Mouse (Mus musculus) heart, embryonic 13.5 days (tissue): Measurements from ENCODE around the gene Rasl10b. TPM values are rescaled to one million over a fixed set of nuclear protein-coding genes. Genes with fewer than 3 reads are reported as not detected.

ENCODE experiments used
- ATAC-seq: fragments of 200-750 bp; cut with Nextera tagmentation; 2 replicates; pipeline ENCODE4 v1.8.0; 2017; ENCODE audit warnings: moderate TSS enrichment; ENCODE audit not compliant: insufficient number of reproducible peaks, low FRiP score, low TSS enrichment; ENCODE audit errors: extremely low read depth
- H3K27ac ChIP-seq: fragments of 300-500 bp; sonication (generic); replicated peaks from 2 replicates; pipeline ENCODE4 v1.5.1; 2015; ENCODE audit warnings: moderate library complexity, mild to moderate bottlenecking, inconsistent platforms
- H3K27me3 ChIP-seq: fragments of 300-500 bp; sonication (generic); replicated peaks from 2 replicates; pipeline ENCODE4 v1.6.1; 2015; ENCODE audit warnings: mild to moderate bottlenecking, inconsistent platforms
- H3K36me3 ChIP-seq: fragments of 300-500 bp; sonication (generic); 2 replicates; pipeline ENCODE4 v1.6.1; 2015; ENCODE audit warnings: mild to moderate bottlenecking, inconsistent platforms
- H3K4me1 ChIP-seq: fragments of 300-500 bp; sonication (generic); 2 replicates; pipeline ENCODE4 v1.6.1; 2015; ENCODE audit warnings: inconsistent platforms
- H3K4me2 ChIP-seq: fragments of 300-500 bp; sonication (generic); 2 replicates; pipeline ENCODE4 v1.6.1; 2015; ENCODE audit warnings: inconsistent platforms, mild to moderate bottlenecking, moderate library complexity
- H3K4me3 ChIP-seq: fragments of 300-500 bp; sonication (generic); 2 replicates; pipeline ENCODE4 v1.5.1; 2015; ENCODE audit warnings: moderate library complexity, mild to moderate bottlenecking, inconsistent platforms
- H3K9ac ChIP-seq: fragments of 300-500 bp; sonication (generic); 2 replicates; pipeline ENCODE4 v1.6.1; 2015; ENCODE audit warnings: inconsistent platforms, mild to moderate bottlenecking, moderate library complexity
- H3K9me3 ChIP-seq: fragments of 300-500 bp; sonication (generic); 2 replicates; pipeline ENCODE4 v1.6.1; 2016; ENCODE audit warnings: inconsistent platforms
- WGBS: fragments of 180-500 bp; shearing (Covaris S2); methylation state at CpG from one replicate; pipeline ENCODE4 v1.1.7; 2015; ENCODE audit warnings: mixed read lengths; 5-methylcytosine and 5-hydroxymethylcytosine counted together
- polyA plus RNA-seq: library from polyadenylated mRNA; unstranded; fragments of >200 nt; fragmentation: Nextera tagmentation; extraction: Ambion mirVana; gene quantifications from 2 replicates; pipeline ENCODE4 v1.2.1, GENCODE M21; 2015

Rasl10b gene
- polyA plus RNA-seq = 7.2 and 7.3 TPM in 2 replicates

DNA sequence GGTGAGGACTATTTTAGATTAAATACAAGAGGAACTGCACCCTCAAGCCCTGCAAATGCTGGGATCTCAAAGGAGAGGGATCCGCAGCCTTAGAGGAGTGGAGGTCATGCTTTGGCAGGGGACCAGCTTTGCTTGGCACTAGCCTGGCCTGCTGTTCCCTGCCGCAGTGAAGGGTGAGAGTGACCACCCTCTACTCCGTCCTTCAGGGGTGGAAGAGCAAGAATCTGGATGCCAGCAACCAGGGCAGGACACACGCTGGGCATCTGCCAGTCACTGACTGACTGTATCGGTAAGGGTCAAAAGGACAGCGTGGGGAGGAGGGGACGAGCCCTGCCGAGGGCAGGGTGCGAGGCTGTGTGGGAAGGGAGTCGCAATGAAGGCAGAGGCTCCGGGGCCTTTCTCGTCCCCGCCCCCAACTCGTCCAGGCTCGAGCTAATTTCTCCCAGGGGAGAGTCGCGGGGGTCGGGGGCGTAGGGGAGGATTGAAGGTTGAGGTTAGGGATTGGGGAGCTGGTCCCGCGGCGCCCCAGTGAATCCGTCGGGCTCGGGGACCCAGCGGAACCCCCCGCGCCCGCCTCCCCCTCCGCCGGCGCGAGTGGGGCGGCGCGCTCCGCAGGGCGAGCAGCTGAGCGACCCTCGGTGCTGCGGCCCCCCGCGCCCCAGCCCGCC lies at the start of gene Rasl10b:
Gene Rasl10b, plus strand, starts transcription at position 51 of the 668 bp plus-strand sequence.
- Histone ChIP-seq H3K9ac (peak within 1 kb of the TSS; percentile 92), H3K27ac (peak within 1 kb of the TSS; percentile 50; the same call in 1 of the 2 replicates)

GRCm38 (mm10) chr11:83364656-83365055 lies 44.3 kb upstream of the Rasl10b start:
- WGBS = 97% methylated on average over 6 of the region's 6 CpGs
- Histone ChIP-seq H3K4me2 (no peak overlapping the region), H3K27ac (no peak overlapping the region), H3K36me3 (peaks cover 50% of the 10 kb centered on the region), H3K4me3 (no peak overlapping the region), H3K9me3 (no peaks in the 10 kb centered on the region), H3K9ac (no peak overlapping the region), H3K27me3 (no peaks in the 10 kb centered on the region), H3K4me1 (no peaks in the 10 kb centered on the region)
- no peak for ATAC-seq

More for the DNA sequence above, at the start of gene Rasl10b:
- Histone ChIP-seq H3K4me3 (peak within 1 kb of the TSS; percentile 90), H3K27me3 (peaks cover 24% of the 10 kb centered on the region; the same call in 1 of the 2 replicates), H3K4me1 (peaks cover 51% of the 10 kb centered on the region), H3K9me3 (no peaks in the 10 kb centered on the region), H3K4me2 (peak within 1 kb of the TSS; percentile 87), H3K36me3 (peaks cover 4% of the 10 kb centered on the region)
- ATAC-seq = peak; percentile 16; the same call in 1 of the 2 replicates
- under 1% methylated on average over 19 of the region's 44 CpGs for WGBS

DNA sequence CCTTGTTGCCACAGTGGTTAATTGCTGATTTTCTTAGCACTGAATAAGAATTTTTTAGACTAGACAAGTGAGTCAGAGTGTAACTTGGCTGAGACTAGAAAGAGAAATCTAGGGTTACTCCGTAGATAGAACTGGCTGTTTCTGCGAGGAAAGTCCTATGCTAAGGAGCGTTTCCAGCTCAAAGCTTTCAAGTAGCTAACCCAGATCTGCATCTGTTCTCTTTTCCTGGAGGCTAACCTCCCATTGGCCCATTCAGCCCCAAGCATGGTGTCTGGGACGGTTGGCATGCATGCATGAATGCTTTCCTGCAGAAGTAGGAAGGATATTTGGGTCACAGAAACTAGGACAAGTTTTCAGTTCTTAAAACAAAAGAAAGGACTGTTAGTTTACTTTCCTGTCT lies 37.7 kb upstream of the Rasl10b start:
- Histone ChIP-seq H3K4me2 (no peak overlapping the region), H3K36me3 (peaks cover 91% of the 10 kb centered on the region), H3K27ac (no peak overlapping the region), H3K4me1 (no peaks in the 10 kb centered on the region), H3K4me3 (no peak overlapping the region), H3K27me3 (no peaks in the 10 kb centered on the region), H3K9ac (no peak overlapping the region), H3K9me3 (no peaks in the 10 kb centered on the region)
- ATAC-seq = no peak
- 84% methylated on average over 4 of the region's 4 CpGs for WGBS

GRCm38 (mm10) chr11:83379745-83380341 lies 29.1 kb upstream of the Rasl10b start:
- peaks cover 18% of the 10 kb centered on the region for H3K4me1 ChIP-seq
- no peaks in the 10 kb centered on the region for H3K27me3 ChIP-seq
- H3K4me2 ChIP-seq = no peak overlapping the region
- no peak for ATAC-seq
- peak overlapping the region; percentile 59 for H3K27ac ChIP-seq
- WGBS = 36% methylated on average over 7 of the region's 7 CpGs
- peaks cover 35% of the 10 kb centered on the region for H3K36me3 ChIP-seq
- H3K9me3 ChIP-seq = no peaks in the 10 kb centered on the region
- no peak overlapping the region for H3K9ac ChIP-seq
- no peak overlapping the region for H3K4me3 ChIP-seq

DNA sequence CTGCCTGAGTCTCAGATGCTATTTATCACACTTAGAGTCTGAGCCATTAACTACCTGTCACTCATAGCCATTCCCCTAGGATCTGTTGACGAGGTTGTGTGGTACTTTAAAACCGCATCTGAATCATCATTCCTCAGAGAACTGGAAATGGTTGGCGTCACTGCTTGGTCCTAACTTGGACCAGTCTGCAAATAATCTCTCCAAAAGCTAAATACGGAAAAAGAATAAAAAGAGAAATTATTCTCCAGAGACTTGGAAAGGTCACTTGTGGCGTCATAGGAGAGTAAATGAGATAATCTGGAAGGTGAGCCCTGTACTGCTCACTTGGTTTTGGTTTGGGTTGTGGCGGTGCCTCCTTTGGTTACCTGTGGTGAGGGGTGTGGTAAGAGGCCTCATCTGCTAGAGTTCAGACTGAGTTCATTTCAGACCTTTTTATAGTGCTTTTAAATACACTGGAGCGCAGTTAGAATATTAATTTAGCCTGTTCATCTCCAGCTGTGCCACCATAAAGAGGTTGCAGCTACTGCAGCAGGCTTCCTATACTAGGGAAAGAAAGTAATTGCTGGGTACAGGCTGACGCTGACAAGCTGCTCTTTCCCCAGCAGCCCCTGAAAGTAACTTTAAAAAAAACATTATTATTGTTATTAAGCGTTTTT lies 25.9 kb upstream of the Rasl10b start:
- ATAC-seq = no peak
- H3K27ac ChIP-seq = no peak overlapping the region
- no peaks in the 10 kb centered on the region for H3K27me3 ChIP-seq
- peaks cover 28% of the 10 kb centered on the region for H3K4me1 ChIP-seq
- WGBS = 82% methylated on average over 9 of the region's 9 CpGs
- no peak overlapping the region for H3K4me2 ChIP-seq
- no peaks in the 10 kb centered on the region for H3K9me3 ChIP-seq
- no peak overlapping the region for H3K4me3 ChIP-seq
- no peak overlapping the region for H3K9ac ChIP-seq
- peaks cover 14% of the 10 kb centered on the region for H3K36me3 ChIP-seq

GRCm38 (mm10) chr11:83383532-83383887 lies 25.4 kb upstream of the Rasl10b start:
- H3K9me3 ChIP-seq = no peaks in the 10 kb centered on the region
- no peak overlapping the region for H3K27ac ChIP-seq
- no peak overlapping the region for H3K9ac ChIP-seq
- H3K36me3 ChIP-seq = peaks cover 13% of the 10 kb centered on the region
- H3K4me2 ChIP-seq = no peak overlapping the region
- no peak for ATAC-seq
- no peak overlapping the region for H3K4me3 ChIP-seq
- H3K4me1 ChIP-seq = peaks cover 28% of the 10 kb centered on the region
- H3K27me3 ChIP-seq = no peaks in the 10 kb centered on the region
- 94% methylated on average over 1 of the region's 1 CpGs for WGBS

- Histone ChIP-seq H3K27me3 (no peaks in the 10 kb centered on the region), H3K4me3 (no peak overlapping the region), H3K27ac (peak overlapping the region; percentile 96), H3K4me1 (peaks cover 46% of the 10 kb centered on the region), H3K36me3 (peaks cover 59% of the 10 kb centered on the region), H3K9me3 (no peaks in the 10 kb centered on the region), H3K9ac (no peak overlapping the region; the same call in 1 of the 2 replicates), H3K4me2 (peak overlapping the region; percentile 50)
- no peak for ATAC-seq
- 39% methylated on average over 4 of the region's 4 CpGs for WGBS
These were observed 15.9 kb upstream of the Rasl10b start for GRCm38 (mm10) chr11:83393062-83393461.

- Histone ChIP-seq H3K9me3 (no peaks in the 10 kb centered on the region), H3K9ac (no peak overlapping the region), H3K4me1 (peaks cover 46% of the 10 kb centered on the region), H3K27ac (peak overlapping the region; percentile 60), H3K36me3 (peaks cover 63% of the 10 kb centered on the region), H3K4me3 (no peak overlapping the region), H3K4me2 (peak overlapping the region; percentile 20; the same call in 1 of the 2 replicates), H3K27me3 (no peaks in the 10 kb centered on the region)
- ATAC-seq = no peak; the same call in 1 of the 2 replicates
- 34% methylated on average over 6 of the region's 6 CpGs for WGBS
These were observed 14.0 kb upstream of the Rasl10b start for GRCm38 (mm10) chr11:83394802-83395439.

- Histone ChIP-seq H3K27me3 (no peaks in the 10 kb centered on the region), H3K4me2 (no peak overlapping the region), H3K36me3 (peaks cover 62% of the 10 kb centered on the region), H3K4me1 (peaks cover 31% of the 10 kb centered on the region), H3K9ac (no peak overlapping the region), H3K4me3 (no peak overlapping the region), H3K9me3 (no peaks in the 10 kb centered on the region), H3K27ac (no peak overlapping the region)
- 80% methylated on average over 7 of the region's 7 CpGs for WGBS
- ATAC-seq = no peak
These were observed 11.3 kb upstream of the Rasl10b start for GRCm38 (mm10) chr11:83397626-83398025.

DNA sequence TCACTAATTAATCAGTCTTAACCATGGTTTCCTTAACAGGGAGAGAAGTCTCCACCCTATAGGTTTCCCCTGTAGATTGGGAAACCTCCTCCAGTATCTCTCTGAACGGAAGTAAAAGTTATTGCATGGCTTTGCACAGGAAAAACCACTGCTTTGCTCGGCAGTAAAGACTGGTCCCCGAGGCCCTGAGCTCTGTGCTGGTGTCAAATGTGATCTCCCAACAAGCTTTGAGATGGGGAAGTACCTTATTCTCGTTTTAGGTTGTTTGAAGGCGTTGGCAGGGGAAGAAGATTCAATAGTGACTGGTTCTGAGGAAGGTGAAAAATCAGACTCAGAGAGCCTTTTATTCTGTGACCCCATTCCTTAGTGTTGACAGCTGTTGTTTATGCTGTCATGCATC lies 10.2 kb upstream of the Rasl10b start:
- WGBS = 67% methylated on average over 5 of the region's 5 CpGs
- no peak overlapping the region for H3K4me3 ChIP-seq
- no peaks in the 10 kb centered on the region for H3K27me3 ChIP-seq
- ATAC-seq = no peak
- H3K4me1 ChIP-seq = peaks cover 33% of the 10 kb centered on the region
- H3K4me2 ChIP-seq = no peak overlapping the region
- peaks cover 71% of the 10 kb centered on the region for H3K36me3 ChIP-seq
- H3K9ac ChIP-seq = no peak overlapping the region
- no peak overlapping the region for H3K27ac ChIP-seq
- H3K9me3 ChIP-seq = no peaks in the 10 kb centered on the region

- Histone ChIP-seq H3K4me3 (no peak overlapping the region), H3K4me2 (no peak overlapping the region), H3K36me3 (peaks cover 53% of the 10 kb centered on the region), H3K27me3 (no peaks in the 10 kb centered on the region), H3K4me1 (peaks cover 46% of the 10 kb centered on the region), H3K27ac (no peak overlapping the region), H3K9me3 (no peaks in the 10 kb centered on the region), H3K9ac (no peak overlapping the region)
- WGBS = 48% methylated on average over 7 of the region's 7 CpGs
- ATAC-seq = no peak
These were observed 5.2 kb upstream of the Rasl10b start for GRCm38 (mm10) chr11:83403787-83404186.
